Mouse (Mus musculus) midbrain, embryonic 16.5 days (tissue): ENCODE measurements around the gene A430089I19Rik. TPM values are rescaled to one million over a fixed set of nuclear protein-coding genes. Genes with fewer than 3 reads are reported as not detected.
"Not testable (repeated sequence)": the region's sequence is repeated elsewhere in the genome, so short reads cannot be mapped to it uniquely, and the experiment has no call there.

Source experiments
- ATAC-seq: fragments of 200-750 bp; cut with Nextera tagmentation; 2 replicates; pipeline ENCODE4 v1.8.0; 2017; ENCODE audit warnings: moderate TSS enrichment
- H3K27ac ChIP-seq: fragments of 300-500 bp; sonication (generic); 2 replicates; pipeline ENCODE4 v1.5.1; 2014; ENCODE audit warnings: mild to moderate bottlenecking, low read length, mixed read lengths
- H3K27me3 ChIP-seq: fragments of 300-500 bp; sonication (generic); 2 replicates; pipeline ENCODE4 v1.6.1; 2014; ENCODE audit warnings: low read depth, low read length, mixed read lengths; ENCODE audit not compliant: control insufficient read depth, insufficient read depth
- H3K36me3 ChIP-seq: fragments of 300-500 bp; sonication (generic); 2 replicates; pipeline ENCODE4 v1.6.1; 2014; ENCODE audit warnings: mild to moderate bottlenecking, low read length, moderate library complexity, mixed read lengths; ENCODE audit not compliant: control insufficient read depth, insufficient read depth
- H3K4me1 ChIP-seq: fragments of 300-500 bp; sonication (generic); 2 replicates; pipeline ENCODE4 v1.6.1; 2014; ENCODE audit warnings: mild to moderate bottlenecking, low read length, mixed read lengths; ENCODE audit not compliant: control insufficient read depth, insufficient read depth
- H3K4me2 ChIP-seq: fragments of 300-500 bp; sonication (generic); 2 replicates; pipeline ENCODE4 v1.6.1; 2014; ENCODE audit warnings: mild to moderate bottlenecking, low read length, mixed read lengths
- H3K4me3 ChIP-seq: fragments of 300-500 bp; sonication (generic); 2 replicates; pipeline ENCODE4 v1.5.1; 2014; ENCODE audit warnings: low read depth, mild to moderate bottlenecking, low read length, moderate library complexity, mixed read lengths
- H3K9ac ChIP-seq: fragments of 300-500 bp; sonication (generic); 2 replicates; pipeline ENCODE4 v1.6.1; 2014; ENCODE audit warnings: low read depth, low read length, mixed read lengths
- H3K9me3 ChIP-seq: fragments of 300-500 bp; sonication (generic); replicated peaks from 2 replicates; pipeline ENCODE4 v1.6.1; 2014; ENCODE audit warnings: mild to moderate bottlenecking, low read length, mixed read lengths; ENCODE audit not compliant: control insufficient read depth, poor library complexity, severe bottlenecking
- WGBS: fragments of 180-500 bp; shearing (Covaris S2); extraction: QIAGEN DNeasy Blood & Tissue Kit; methylation state at CpG from one replicate; pipeline ENCODE4 v1.1.7; 2014; 5-methylcytosine and 5-hydroxymethylcytosine counted together
- polyA plus RNA-seq: library from polyadenylated mRNA; unstranded; fragments of >200 nt; fragmentation: Nextera tagmentation; extraction: Ambion mirVana; gene quantifications from 2 replicates; pipeline ENCODE4 v1.2.1, GENCODE M21; 2015

Gene A430089I19Rik
- not detected in 2 replicates for polyA plus RNA-seq

DNA sequence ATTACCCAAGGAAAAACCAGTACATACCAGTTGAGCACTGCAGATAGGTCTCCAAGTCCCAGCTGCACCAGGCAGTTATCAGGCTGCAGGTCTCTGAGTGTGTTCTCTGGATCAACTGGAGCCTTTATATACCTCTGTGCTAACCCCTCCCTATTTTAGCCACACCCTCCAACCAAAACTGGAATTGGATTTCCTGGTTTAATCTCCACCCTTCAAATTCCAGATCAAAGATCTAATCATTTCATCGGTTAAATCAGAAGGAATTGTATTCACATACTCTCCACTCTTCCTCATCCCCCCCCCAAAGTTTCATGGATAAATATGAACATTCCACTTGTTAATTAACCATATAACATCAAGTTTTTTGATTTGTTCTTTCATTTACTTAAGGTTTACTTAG lies at the start of gene A430089I19Rik:
TSS of gene A430089I19Rik (minus strand) at position 101 of the 400 bp plus-strand sequence.
- 100% methylated on average over 1 of the region's 1 CpGs for WGBS
- not testable (repeated sequence) for H3K36me3 ChIP-seq, H3K4me3 ChIP-seq, H3K4me1 ChIP-seq, H3K4me2 ChIP-seq, ATAC-seq, H3K9ac ChIP-seq, H3K27me3 ChIP-seq, H3K27ac ChIP-seq, H3K9me3 ChIP-seq

DNA sequence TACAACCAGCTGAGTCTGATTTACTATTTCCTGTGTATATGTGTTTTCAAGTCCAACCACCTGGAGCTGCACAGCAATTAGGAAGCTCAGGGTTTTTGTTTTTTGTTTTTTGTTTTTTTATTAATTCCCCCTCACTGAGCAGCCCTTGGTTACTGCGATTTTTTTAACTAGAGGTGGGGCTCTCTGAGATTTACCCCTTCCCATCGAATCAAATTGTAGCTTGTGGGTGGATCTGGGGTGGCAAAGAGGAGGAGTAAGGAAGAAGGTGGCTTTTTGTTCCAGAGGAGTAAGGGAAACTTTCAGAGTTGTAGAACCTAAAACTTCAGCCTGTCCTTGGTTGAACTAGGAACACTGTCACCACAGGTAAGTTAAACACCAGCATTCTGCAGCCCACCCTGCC lies 32.9 kb upstream of the A430089I19Rik start, which contains the start of gene AA792892:
TSS of gene AA792892 (plus strand) at position 301 of the 400 bp plus-strand sequence.
- not testable (repeated sequence) for H3K4me1 ChIP-seq, H3K36me3 ChIP-seq, H3K9ac ChIP-seq, ATAC-seq, H3K4me3 ChIP-seq, H3K27me3 ChIP-seq, H3K9me3 ChIP-seq, H3K27ac ChIP-seq, H3K4me2 ChIP-seq
- no CpG with 5 or more reads among the region's 2 CpGs for WGBS

DNA sequence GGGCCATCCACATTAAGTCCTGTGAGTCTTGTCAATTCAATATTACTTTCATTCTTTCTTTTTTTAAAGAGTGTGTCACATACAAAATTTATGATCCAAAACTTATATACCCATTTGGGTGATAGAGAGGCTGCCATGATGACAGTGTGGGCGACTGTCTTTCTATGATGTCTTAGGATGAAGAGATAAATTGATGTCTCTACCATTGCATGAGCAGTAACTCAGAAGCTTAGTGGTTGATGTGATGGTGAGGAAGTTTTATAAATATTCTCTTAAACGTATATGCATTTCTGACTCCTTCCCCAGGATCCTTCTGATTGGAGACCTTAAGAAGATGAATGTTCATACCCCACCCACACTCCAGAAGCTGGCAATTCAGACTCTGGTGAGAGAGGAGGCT lies 7.5 kb upstream of the A430089I19Rik start, which contains the start of gene Gm6502:
TSS of gene Gm6502 (plus strand) at position 301 of the 400 bp plus-strand sequence.
- H3K27me3 ChIP-seq, ATAC-seq, H3K4me2 ChIP-seq, H3K4me1 ChIP-seq, H3K4me3 ChIP-seq, H3K9me3 ChIP-seq, H3K27ac ChIP-seq, H3K9ac ChIP-seq, H3K36me3 ChIP-seq: not testable (repeated sequence)
- WGBS, result no CpG with 5 or more reads among the region's 2 CpGs

Other genes with a start within 250 kb of the A430089I19Rik start
- not detected in 2 replicates for gene BC061212, start 236.3 kb downstream of the A430089I19Rik start, polyA plus RNA-seq
- gene Gm6351, start 230.4 kb downstream of the A430089I19Rik start, polyA plus RNA-seq, result not detected in 2 replicates
- not detected in 2 replicates for gene Gm3106, start 88.8 kb downstream of the A430089I19Rik start, polyA plus RNA-seq
- not detected in 2 replicates for gene Gm6502, start 7.6 kb upstream of the A430089I19Rik start, polyA plus RNA-seq
- gene AA792892, start 33.0 kb upstream of the A430089I19Rik start, polyA plus RNA-seq, result not detected in 2 replicates
- not detected in 2 replicates for gene Gm7682, start 139.0 kb upstream of the A430089I19Rik start, polyA plus RNA-seq
- gene Gm3139, start 219.5 kb upstream of the A430089I19Rik start, polyA plus RNA-seq, result not detected in 2 replicates